Mouse (Mus musculus) heart, postnatal 4 days (tissue): ENCODE data around the gene Sparcl1. TPM values are rescaled to one million over a fixed set of nuclear protein-coding genes. Genes with fewer than 3 reads are reported as not detected.

ENCODE experiments used
- DNase-seq: peaks from one replicate; pipeline ENCODE4 v3.0.0; 2021
- total RNA-seq, 2 experiments: library from RNA; stranded (reverse); gene quantifications; 2 replicates each; pipeline ENCODE4 v1.2.3; 2021

The Sparcl1 gene
- total RNA-seq, result 100 to 1,000 TPM; 242 to 250 TPM

DNA sequence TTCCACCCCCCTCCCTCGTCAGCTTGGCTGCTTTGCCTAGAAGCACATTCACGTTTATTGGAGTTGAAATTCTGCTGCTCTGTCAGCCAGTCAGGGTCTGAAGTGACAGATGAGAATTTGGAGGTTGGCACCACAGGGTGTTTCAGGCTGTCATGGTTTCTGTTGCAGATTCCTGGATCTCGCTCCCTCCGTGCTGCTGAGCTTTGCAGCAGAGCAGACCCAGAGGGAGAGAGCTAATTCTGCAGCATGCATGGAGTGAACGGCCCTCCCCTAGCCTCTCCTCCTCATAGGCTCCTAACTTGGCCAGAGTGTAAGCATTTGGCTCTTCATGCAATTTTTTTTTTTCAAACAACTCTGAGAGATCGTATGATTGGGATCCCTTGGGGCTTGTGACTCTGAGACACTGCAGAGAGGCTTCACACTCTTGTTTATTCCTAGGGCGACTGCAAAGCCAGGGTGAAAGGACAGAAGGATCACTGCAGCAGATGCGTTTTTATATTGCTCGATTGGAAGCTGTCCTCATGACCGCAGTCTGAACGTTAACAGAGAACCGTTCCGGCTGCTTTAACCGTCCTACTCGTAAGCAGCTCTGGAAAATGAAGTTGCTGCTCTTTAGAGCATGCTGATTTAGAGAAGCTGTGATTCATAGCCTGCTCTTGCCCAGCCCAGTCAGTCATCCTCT is at the start of gene Sparcl1:
TSS of gene Sparcl1 (minus strand) at position 243 of the 682 bp plus-strand sequence.
- peak; percentile 43 for DNase-seq

DNA sequence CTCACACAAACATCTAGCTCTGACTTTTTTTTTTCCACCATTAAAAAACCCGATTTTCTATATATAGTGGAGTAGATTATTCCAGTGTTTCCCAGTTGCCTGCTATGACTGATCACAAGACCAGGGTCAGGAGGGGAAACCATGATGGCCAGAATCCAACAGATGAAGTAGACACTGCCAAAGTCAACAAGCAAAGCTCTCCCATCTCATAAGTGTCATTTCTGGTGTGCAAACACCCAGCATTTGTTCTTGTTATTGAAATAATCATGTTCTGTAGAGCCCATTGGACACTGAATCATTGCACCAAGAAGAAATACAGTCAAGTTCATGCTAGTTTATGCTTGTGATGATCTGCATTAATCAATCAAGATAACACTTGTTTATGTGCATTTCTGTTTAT is 47.9 kb upstream of the Sparcl1 start:
- peak; percentile 22 for DNase-seq

DNA sequence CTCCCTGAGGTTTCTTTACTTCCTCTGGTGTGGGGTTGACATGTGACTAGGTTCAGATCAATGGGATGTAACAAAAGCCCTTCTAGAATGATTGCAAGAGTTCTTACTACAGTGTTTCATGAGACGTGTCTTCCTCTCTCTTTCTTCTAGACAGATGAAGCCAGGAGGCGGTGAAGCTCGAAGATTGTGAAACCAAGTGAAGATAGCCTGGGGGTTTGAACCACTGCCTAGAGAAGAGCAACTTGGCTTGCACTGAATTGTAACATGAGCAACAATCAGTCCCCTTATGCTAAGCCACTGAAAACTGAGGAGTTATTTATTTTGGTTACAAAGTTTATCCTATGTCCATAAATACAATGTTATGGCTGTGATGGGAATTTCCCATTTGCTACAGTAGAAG is 47.0 kb upstream of the Sparcl1 start:
- no peak for DNase-seq

DNA sequence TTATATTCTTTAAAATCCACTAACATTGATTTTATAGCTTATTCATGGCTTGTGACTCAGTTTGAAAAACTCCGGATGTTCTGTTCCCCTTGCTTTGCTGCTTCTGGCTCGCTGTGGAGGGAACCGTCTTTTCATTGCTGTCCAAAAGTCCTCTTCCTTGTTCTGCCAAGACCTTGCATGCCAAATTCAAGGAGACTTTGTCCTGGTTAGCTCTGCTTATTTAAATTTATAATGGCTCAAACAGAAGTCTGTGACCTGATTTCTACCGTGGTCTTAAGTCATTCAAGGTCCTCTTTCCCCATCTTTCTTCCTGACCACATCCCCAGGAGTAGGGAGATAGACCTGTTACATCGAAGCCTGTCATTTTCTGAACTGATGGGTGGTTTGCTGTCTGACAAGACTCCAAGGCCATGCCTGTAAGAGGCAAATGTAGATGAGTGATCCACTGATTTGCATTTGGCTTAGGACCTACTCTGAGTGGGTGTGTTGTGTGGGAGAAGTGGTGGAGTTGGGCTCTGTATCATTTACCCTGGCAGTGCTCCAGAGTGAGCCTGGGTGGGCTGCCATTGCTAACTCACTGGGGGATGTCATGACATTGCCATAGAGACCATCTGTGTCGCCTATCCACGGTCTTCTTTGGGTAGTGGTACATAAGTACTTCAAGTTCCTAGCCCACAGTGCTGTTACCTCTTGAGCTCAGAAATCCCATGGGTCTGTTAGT is 45.0 kb upstream of the Sparcl1 start:
- peak; percentile 11 for DNase-seq

DNA sequence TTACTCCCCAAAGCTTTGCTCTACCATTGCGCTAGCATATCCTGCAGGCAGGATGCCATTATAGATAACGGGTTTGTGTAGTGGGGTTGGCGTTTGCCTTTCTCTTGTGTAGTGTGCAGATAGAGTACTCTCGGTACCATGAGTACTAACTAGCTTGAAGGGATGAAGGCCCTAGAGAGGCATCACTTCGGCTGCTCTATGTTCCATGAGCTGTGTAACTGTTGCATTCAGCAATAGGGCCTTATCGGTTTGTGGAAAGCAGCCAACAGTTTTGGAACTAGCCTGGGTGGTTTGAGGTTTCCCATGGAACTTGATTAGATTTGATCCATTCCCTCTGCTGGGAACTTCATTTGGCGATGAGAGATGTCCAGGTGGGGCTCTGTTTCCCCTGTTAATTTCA is 44.2 kb upstream of the Sparcl1 start:
- DNase-seq, result no peak

DNA sequence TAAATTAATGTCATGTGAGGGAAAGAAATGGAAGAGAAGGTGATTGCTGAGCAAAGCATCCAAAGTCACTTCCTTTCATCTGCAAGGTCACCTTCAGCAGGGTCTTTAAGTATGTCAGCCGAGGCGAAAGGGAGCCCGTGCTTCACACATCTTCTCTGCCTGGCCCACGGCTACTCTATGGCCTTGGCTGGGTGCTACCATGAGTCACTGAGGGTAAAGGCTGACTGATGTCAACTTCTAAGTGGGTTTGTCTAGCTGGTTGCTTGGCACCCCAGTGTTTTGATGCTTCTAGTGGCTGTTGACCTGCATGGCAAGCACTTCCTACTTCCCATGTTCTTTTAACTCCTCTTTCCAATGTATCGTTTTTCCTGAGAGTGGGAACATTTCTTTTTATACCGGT is 36.7 kb upstream of the Sparcl1 start:
- DNase-seq, result no peak

DNA sequence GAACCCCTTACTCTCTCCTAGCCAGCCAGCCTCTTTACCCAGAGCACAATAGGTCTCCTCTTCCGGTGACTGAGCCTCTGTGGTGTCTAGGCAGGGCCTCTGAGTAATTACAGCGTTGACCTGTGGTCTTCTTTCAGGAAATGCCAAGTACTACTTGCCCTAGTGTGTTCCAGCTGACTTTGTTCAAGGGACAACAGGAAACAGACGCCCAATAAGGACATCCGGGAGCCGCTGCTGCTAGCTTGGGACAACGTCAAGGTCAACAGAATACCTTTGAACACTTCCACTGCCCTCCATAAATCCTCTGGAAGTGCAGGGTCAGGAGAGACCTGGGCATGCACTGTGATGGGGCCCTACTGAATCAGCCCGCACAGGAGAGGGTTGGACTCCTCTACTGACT is 35.8 kb upstream of the Sparcl1 start:
- DNase-seq, result no peak

DNA sequence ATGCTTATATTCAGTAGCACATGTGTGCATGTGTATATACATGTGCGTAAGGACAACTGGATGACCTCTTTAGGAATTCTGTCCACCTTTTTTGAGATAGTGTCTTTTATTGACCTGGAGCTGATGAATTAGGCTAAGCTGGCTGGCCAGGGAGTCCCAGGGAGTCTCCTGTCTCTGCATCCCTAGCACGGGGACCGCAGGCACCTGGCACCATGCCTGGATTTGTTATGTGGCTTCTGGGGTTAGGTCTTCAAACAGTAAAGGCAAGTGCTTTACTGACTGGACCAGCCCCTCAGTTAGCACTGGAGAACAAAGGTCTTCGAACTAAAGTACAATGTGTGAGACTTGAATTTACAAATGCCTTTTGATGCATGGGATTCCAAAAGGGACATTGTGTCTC is 30.5 kb upstream of the Sparcl1 start:
- no peak for DNase-seq

DNA sequence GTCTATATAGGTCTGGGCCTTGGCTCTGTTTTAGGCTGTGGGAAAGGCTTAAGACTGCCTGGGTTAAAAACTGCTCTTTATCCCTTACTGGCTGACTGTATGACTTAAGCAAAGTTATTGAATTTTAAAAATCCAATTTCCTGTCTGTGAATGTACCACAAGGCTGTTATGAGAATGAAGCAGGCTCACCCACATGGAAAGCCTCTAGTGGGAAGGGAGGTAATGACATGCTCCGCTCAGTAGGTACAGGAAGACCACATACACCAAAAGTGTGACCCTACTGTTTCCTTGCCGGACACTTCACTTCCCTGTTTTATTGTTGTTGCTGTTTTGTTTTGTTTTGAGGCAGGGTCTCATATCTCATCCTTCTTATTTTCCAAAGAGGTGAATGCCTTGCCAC is 27.5 kb upstream of the Sparcl1 start:
- DNase-seq, result no peak

DNA sequence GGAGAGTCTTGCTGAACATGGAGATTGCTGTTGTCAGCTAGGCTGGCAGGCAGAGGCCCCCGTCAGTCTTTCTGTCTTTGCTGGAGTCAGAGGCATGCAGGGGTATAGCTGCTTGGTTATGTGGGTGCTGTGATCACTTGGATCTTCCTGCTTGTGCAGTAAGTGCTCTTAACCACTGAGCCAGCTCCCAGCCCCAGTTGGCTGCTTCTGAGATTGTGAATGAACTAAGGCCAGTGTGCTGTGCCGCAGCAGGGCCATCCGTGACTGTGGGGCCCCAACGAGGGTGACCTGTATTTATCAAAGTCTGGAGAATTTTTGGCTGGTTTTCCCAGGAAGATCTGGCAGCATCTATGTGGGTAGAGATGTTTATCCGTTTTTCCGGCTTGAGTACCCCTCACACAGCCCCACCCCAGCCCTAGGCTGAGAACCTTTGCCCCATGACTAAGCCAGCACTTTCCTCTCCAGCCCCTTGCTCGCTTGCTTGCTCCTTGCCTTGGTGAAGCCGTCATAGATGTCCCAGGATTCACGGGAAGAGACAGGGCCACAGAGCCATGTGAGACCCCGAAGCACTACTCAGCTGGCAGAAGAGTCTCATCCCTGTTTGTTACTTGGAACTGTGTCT is 24.5 kb upstream of the Sparcl1 start:
- DNase-seq, result no peak

DNA sequence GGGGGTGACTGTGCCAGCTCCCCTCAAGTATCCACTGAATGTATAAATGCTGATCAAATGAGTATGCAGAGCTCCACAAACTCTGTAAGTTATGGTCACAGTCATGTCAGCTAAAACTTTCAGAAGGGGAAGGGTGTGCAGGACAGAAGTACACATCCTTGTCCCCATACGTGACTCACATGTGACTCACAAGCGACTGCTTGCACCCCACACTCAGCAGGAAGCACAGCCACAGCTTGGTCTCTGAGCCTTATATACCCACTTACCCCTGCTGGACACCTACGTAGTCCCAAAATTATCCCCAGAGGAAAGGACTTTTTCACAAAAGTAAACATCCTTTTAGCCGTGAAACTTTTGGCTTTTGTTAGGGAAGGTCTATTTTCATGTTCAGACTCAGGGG is 20.2 kb upstream of the Sparcl1 start:
- no peak for DNase-seq

DNA sequence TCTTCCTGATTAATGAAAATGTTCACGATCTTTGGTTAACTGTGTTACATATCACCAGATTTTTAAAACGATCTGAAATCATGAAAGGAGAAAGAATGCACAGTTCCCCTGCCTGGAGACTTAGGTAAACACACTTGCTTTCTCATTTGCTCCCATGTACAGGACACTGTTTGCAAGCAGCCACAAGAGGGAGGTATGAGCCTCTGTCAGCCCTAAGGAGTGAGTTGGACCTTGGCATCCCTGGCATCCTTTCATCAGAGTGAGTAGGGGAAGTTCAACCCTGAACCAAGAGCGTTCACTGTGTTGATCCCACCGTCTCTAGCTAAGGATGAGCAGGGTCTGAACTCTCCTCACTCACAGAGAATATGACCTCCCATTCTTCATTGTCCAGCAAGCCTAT is 18.0 kb upstream of the Sparcl1 start:
- peak; percentile 42 for DNase-seq

DNA sequence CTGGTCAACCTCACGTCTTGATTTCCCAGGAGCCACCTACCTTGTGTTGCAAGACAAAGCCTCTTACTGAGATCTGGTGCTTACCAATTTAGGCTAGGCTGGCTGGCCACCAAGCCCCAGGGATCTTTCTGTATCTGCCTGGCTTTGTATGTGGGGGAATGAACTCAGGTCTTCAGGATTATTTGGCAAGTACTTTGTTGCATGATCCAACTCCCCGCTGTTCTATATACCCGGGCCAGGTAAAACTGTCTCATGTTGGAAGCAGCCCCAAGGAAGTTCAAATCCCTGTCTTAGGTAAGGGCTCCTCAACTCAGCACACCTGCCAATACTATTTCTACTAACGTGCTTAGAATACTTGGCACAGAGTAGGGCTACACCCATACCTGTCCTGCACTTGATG is 17.4 kb upstream of the Sparcl1 start:
- DNase-seq, result no peak

DNA sequence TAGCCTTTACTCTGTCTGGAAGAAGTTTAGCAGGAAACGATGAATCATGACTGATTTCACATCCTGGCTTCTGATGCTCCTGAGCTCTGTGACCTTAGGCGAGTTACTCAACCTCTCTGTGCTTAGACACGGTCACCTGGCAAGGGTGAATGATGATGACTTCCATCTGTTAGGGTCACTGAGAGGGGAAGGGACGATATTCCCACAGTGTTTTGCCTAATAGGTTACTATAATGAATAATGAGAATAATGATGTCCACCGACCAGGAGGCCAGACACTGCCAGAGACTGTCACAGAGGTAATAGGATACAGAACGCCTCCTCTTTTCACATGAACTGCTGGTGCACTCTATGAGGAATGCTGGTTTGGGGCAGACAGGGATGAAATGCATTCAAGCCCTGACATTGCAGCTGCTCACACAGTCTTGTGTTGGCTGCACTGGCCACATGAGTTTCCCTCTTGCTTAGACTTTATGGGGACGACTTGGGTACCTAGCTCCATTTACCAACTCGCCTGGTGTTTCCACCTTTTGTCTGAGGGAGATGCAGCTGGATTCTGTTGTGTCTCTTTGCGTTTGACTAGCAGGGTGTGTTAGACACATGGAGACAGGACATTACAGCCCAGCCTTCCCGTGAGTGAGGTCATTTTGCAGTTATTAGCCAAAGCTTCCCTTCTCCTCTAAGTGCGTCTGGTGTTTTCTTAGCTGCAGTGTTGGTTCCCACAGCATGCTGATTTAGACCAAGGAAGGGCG is 14.9 kb upstream of the Sparcl1 start:
- peak; percentile 50 for DNase-seq

DNA sequence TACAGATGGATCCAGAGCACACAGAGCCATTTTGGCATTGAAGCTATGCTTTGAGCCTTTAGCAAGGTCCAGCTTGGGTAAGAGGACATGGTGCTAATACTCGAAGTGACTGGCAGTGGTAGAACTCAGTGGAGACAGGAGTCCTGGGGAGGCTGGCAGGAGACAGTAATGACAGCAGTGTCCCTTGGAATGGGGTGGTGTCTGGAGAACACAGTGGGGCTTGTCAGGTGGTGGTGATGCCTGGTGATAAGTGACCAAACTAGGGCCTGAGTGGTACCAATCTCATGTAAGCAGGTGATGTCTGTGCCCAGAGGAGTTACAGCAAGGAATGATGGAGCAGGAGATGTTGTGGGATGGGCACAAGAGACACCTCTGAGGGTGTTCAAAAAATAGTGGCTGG is 13.8 kb upstream of the Sparcl1 start:
- DNase-seq, result no peak

DNA sequence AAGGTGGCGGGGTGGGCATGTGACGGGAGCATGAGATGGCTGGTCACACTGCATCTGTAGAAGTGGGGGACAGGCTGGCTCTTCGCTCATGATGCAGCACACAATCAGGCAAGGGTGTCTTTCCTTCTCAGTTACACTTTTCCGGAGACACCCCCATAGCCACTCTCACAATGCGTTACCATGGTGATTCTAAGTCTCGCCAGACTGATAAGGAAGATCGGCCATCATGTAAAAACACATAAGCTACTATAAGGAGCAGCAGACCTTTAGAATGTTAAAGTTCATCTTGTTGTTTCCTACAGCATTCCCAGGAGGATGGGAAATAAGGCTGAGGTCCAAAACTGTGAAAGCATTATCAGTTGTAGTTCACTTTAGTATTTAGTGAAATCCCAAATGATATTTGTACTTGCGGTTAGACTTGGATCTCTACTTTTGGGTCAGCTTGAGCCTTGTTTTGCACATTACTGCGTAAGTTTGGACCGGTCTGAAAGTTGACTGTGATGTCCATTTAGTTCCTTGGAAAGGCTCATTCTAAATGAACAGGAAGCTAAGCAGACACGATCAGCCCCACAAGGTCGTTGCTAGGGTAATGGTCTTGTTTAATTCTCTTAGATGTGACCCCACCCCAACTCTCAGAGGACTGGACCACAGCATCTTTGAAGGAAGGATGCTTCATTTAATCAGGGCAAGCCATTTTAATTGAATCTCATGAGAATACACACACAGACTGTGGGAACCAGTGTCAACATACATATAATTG is 13.2 kb upstream of the Sparcl1 start:
- no peak for DNase-seq

DNA sequence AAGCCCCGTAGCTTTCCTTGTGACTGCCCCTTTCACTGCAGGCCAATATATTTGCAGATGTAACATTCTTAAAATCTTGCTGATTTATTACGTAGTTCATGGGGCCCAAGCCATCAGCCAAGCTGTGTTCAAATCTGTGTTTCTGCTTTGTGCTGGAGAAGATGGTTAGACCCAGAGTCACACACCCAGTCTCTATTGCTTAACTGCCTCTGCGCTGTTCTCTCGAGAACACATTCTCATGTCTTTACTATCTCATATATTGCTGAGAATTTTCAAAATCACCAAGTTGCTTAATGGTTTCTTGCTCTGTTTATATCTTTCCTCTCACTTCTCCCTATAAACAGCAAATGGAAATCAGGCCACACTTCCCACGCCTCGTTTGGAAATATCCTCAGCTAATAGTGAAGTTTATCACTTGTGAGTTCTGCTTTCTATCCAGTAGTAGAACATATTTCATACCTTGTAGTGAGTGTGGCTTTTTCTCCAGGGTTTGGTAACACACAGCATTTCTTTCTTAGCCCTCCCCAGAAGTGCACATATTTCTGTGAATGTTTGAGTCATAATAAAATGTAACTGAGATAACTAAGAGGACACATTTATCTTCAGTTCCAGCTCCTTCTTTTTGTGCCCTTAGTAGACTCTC is 10.6 kb upstream of the Sparcl1 start:
- no peak for DNase-seq

DNA sequence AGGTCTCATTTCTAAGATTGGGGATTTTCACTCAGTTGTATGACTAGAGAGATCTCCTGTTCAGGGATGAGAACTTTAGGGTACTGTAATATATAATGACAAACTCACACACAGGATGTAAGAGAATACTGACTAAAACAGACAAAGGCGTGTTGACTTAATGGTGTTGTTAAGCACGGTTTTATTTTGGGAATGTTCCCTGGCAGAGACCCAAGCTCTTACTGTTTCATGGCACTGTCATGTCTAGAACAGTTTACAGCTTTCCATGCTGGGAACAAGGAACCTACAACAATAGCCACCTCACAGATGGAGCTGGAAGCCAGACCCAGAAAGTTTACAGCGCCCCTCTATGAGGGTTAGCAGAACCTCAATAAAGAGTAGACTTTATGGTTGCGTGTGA is 2.4 kb upstream of the Sparcl1 start:
- DNase-seq, result peak; percentile 67

DNA sequence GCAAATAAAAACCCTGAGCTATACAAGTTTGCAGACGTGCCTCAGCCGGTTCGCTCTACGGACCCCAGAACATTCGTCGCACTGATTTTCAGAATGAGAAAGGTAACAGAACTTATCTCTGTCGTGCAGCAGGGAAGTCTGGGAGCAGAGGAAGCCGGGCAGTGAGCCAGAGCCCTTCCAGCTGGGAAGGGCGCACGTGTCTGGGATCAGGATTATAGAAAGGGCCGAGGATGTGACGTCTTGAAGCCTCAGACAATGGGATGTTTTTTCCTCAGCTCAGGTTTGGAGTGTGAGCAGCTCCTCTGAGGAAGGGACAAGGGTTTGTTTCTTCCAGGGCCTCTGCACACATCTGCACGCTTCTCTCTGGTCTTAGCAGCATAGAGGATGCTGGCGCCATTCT is 1.6 kb upstream of the Sparcl1 start:
- peak; percentile 91 for DNase-seq

DNA sequence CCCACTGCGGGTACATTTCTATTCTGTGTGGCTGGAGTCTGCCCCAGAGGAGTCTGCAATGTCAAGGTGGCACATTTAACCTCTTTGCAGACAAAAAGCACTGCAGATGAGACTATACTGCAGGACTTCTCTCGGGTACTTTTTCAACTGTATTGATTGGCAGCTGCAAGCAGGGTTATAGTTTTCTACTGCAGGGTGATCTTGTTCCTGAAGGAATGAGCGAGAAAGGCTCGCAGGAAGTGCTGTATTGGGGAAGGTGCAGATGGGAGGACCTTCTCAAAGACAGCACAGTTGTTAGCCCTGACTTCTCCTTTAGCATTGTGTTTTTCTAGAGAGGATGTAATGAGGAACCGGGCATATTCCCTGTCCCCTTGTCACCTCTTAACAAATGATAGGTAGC is 1.0 kb downstream of the Sparcl1 start:
- no peak for DNase-seq

DNA sequence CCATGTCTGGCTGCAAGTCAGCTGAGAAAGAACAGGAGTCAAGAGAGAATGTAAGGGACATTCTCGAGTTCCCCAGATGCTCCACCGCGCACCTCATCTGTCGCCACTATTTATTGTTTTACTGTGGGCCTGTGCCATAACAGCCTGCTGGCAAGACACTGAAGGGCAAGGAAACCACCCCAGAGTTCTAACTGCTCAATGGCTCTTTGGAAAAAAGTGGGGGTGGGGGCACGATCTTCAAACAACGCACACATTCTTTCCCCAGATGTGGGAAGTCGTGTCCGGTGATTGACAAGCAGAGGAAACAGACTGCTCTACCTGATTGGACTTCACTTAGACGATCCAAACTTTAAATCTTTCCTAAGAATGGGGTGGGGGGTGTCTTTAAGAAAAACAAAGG is 1.5 kb downstream of the Sparcl1 start:
- no peak for DNase-seq
